Mouse (Mus musculus): ENCODE results near the gene Fars2.

Fars2 gene

GRCm38 (mm10) chr13:36218347-36218746, 101.1 kb downstream of the Fars2 start:
- DNase-seq (ENCODE audit: low spot score in 2 of 2) = no peak

- DNase-seq (ENCODE audit: low spot score in 2 of 2) = no peak
These were observed 102.3 kb downstream of the Fars2 start for GRCm38 (mm10) chr13:36219506-36219905.

- peak; percentile 22 to 31 for DNase-seq (ENCODE audit: low spot score in 2 of 2)
These were observed 104.7 kb downstream of the Fars2 start for GRCm38 (mm10) chr13:36221897-36222296.

- no peak for DNase-seq (ENCODE audit: low spot score in 2 of 2)
These were observed 105.5 kb downstream of the Fars2 start for GRCm38 (mm10) chr13:36222721-36223120.

GRCm38 (mm10) chr13:36224431-36224830, 107.2 kb downstream of the Fars2 start:
- DNase-seq (ENCODE audit: low spot score in 2 of 2) = no peak

- DNase-seq (ENCODE audit: low spot score in 2 of 2) = no peak
These were observed 125.0 kb downstream of the Fars2 start for GRCm38 (mm10) chr13:36242261-36242660.

GRCm38 (mm10) chr13:36253936-36254335, 136.7 kb downstream of the Fars2 start:
- no peak for DNase-seq (ENCODE audit: low spot score in 2 of 2)

- no peak for DNase-seq (ENCODE audit: low spot score in 2 of 2)
These were observed 140.0 kb downstream of the Fars2 start for GRCm38 (mm10) chr13:36257213-36257612.

GRCm38 (mm10) chr13:36259754-36260153, 142.5 kb downstream of the Fars2 start:
- no peak for DNase-seq (ENCODE audit: low spot score in 2 of 2)

- DNase-seq (ENCODE audit: low spot score in 2 of 2) = no peak
These were observed 144.1 kb downstream of the Fars2 start for GRCm38 (mm10) chr13:36261299-36261698.

GRCm38 (mm10) chr13:36263240-36264095, 146.3 kb downstream of the Fars2 start:
- DNase-seq (ENCODE audit: low spot score in 2 of 2) = no peak

GRCm38 (mm10) chr13:36264391-36264790, 147.2 kb downstream of the Fars2 start:
- no peak for DNase-seq (ENCODE audit: low spot score in 2 of 2)

- peak in 1 of 2 experiments; percentile 26 for DNase-seq (ENCODE audit: low spot score in 2 of 2)
These were observed 148.1 kb downstream of the Fars2 start for GRCm38 (mm10) chr13:36265342-36265744.

- DNase-seq (ENCODE audit: low spot score in 2 of 2) = no peak
These were observed 150.2 kb downstream of the Fars2 start for GRCm38 (mm10) chr13:36267399-36267798.

GRCm38 (mm10) chr13:36270867-36271266, 153.7 kb downstream of the Fars2 start:
- no peak for DNase-seq (ENCODE audit: low spot score in 2 of 2)

GRCm38 (mm10) chr13:36273497-36273896, 156.3 kb downstream of the Fars2 start:
- no peak for DNase-seq (ENCODE audit: low spot score in 2 of 2)

GRCm38 (mm10) chr13:36276194-36276593, 159.0 kb downstream of the Fars2 start:
- no peak for DNase-seq (ENCODE audit: low spot score in 2 of 2)

- DNase-seq (ENCODE audit: low spot score in 2 of 2) = peak; percentile 86 to 90
These were observed 164.8 kb downstream of the Fars2 start for GRCm38 (mm10) chr13:36282018-36282417.

- no peak for DNase-seq (ENCODE audit: low spot score in 2 of 2)
These were observed 165.8 kb downstream of the Fars2 start for GRCm38 (mm10) chr13:36282785-36283544.

- DNase-seq (ENCODE audit: low spot score in 2 of 2) = no peak
These were observed 166.4 kb downstream of the Fars2 start for GRCm38 (mm10) chr13:36283545-36284067.

- DNase-seq (ENCODE audit: low spot score in 2 of 2) = no peak
These were observed 166.9 kb downstream of the Fars2 start for GRCm38 (mm10) chr13:36284097-36284496.

- DNase-seq (ENCODE audit: low spot score in 2 of 2) = no peak
These were observed 168.0 kb downstream of the Fars2 start for GRCm38 (mm10) chr13:36285235-36285634.

- DNase-seq (ENCODE audit: low spot score in 2 of 2) = no peak
These were observed 176.3 kb downstream of the Fars2 start for GRCm38 (mm10) chr13:36293511-36293910.

Data from right cerebral cortex, adult 2 months (tissue).